Mouse (Mus musculus): ENCODE data around the gene Cdkl3. TPM values are rescaled to one million over a fixed set of nuclear protein-coding genes. Genes with fewer than 3 reads are reported as not detected.

The Cdkl3 gene
- polyA plus RNA-seq, 1 experiment from 2014 or later, result 4.6 TPM

DNA sequence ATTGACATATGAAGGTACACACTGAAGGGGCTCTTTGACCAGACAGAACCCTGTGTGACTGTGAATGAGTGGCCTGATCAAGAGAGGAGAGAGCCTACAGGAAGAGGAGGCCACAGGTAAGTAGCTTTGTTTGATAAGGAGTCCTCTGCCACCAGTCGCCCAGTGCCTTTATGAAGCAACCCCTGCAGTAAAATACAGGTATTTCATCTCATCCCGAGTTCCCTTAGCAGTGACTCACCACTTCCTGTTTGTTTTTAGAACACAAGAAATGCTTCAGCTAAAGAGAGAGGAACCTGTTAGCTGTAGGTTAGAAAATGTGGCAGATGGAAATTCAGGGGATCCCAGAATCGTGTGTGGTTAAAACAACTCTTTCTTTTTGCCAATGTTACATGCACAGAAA is 31.9 kb downstream of the Cdkl3 start:
- peak; percentile 68 for ATAC-seq

DNA sequence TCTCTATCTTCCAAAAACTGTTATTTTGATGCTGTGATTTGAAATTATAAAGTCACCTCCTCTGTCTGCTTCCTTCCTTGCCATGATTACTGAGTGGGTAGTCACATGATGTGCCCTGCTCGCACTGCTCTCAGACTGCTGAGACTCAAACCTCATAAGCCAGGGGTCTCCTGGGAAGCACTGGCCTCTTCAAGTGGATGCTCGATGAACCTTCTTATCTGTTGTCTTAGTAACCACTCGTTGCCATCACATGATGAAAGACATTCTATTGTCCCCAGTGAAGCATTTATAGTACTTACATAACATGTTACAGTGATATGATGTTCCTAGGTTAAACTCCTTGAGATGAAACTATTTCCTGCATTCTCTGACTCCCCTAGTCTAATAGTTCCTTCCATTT is 33.6 kb downstream of the Cdkl3 start:
- ATAC-seq, result peak; percentile 81

More for the DNA sequence above, 31.9 kb downstream of the Cdkl3 start:
- H3K9me3 ChIP-seq (ENCODE audit: control insufficient read depth), result no peaks in the 10 kb centered on the region
- H3K27ac ChIP-seq (ENCODE audit: low read depth, low read length), result 0 out of 2 replicates have a peak overlapping the region, but pooled peaks have one; percentile 21
- H3K9ac ChIP-seq (ENCODE audit: low read depth, low read length), result no peak overlapping the region
- H3K4me3 ChIP-seq (ENCODE audit: low read depth, low read length), result no peak overlapping the region
- no peak overlapping the region for H3K4me2 ChIP-seq (replicated peaks; ENCODE audit: low read depth)
- H3K4me1 ChIP-seq (replicated peaks; ENCODE audit: control insufficient read depth, insufficient read depth, low read length), result no peaks in the 10 kb centered on the region
- H3K36me3 ChIP-seq (ENCODE audit: control insufficient read depth, insufficient read depth), result no peaks in the 10 kb centered on the region
- 37% methylated on average over 3 of the region's 3 CpGs for WGBS
- H3K27me3 ChIP-seq (replicated peaks; ENCODE audit: control insufficient read depth, insufficient read depth, low read length), result no peaks in the 10 kb centered on the region
- peak; percentile 27 for TF ChIP-seq CTCF (IDR thresholded peaks at IDR 0.05; ENCODE audit: low read depth)

DNA sequence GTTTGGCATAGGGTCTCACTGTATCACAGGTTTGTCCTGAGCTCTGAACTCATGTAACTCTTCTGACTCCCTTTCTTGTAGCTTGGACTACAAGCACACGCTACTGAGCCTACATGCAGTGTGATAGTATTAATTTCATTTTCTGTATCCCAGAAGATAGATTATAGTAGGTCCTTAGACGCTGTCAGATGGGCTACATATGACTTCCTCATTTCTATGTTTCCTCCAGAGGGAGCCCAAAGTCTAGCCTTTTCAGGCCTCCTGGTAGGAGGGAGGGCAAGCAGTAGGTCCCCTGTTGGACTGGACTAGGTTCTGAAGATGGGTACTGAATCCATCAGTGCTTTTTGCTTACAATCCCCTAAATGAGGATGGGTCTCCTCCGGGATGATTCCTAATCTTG is 39.2 kb downstream of the Cdkl3 start:
- Histone ChIP-seq H3K27me3 (replicated peaks; ENCODE audit: control insufficient read depth, insufficient read depth, low read length) (no peaks in the 10 kb centered on the region), H3K27ac (ENCODE audit: low read depth, low read length) (no peak overlapping the region), H3K9me3 (ENCODE audit: control insufficient read depth) (no peaks in the 10 kb centered on the region), H3K4me2 (replicated peaks; ENCODE audit: low read depth) (no peak overlapping the region), H3K9ac (ENCODE audit: low read depth, low read length) (no peak overlapping the region), H3K4me1 (replicated peaks; ENCODE audit: control insufficient read depth, insufficient read depth, low read length) (no peaks in the 10 kb centered on the region), H3K4me3 (ENCODE audit: low read depth, low read length) (no peak overlapping the region), H3K36me3 (ENCODE audit: control insufficient read depth, insufficient read depth) (no peaks in the 10 kb centered on the region)
- 77% methylated on average over 3 of the region's 3 CpGs for WGBS
- ATAC-seq, result no peak
- peak; percentile 49 for TF ChIP-seq CTCF (IDR thresholded peaks at IDR 0.05; ENCODE audit: low read depth)

More for the DNA sequence above, 33.6 kb downstream of the Cdkl3 start:
- Histone ChIP-seq H3K27me3 (replicated peaks; ENCODE audit: control insufficient read depth, insufficient read depth, low read length) (no peaks in the 10 kb centered on the region), H3K9ac (ENCODE audit: low read depth, low read length) (no peak overlapping the region), H3K27ac (ENCODE audit: low read depth, low read length) (peak overlapping the region; percentile 37; the same call in 1 of the 2 replicates), H3K36me3 (ENCODE audit: control insufficient read depth, insufficient read depth) (no peaks in the 10 kb centered on the region), H3K9me3 (ENCODE audit: control insufficient read depth) (no peaks in the 10 kb centered on the region), H3K4me1 (replicated peaks; ENCODE audit: control insufficient read depth, insufficient read depth, low read length) (no peaks in the 10 kb centered on the region), H3K4me3 (ENCODE audit: low read depth, low read length) (no peak overlapping the region), H3K4me2 (replicated peaks; ENCODE audit: low read depth) (no peak overlapping the region)
- no peak for TF ChIP-seq CTCF (IDR thresholded peaks at IDR 0.05; ENCODE audit: low read depth)
- 24% methylated on average over 3 of the region's 3 CpGs for WGBS

DNA sequence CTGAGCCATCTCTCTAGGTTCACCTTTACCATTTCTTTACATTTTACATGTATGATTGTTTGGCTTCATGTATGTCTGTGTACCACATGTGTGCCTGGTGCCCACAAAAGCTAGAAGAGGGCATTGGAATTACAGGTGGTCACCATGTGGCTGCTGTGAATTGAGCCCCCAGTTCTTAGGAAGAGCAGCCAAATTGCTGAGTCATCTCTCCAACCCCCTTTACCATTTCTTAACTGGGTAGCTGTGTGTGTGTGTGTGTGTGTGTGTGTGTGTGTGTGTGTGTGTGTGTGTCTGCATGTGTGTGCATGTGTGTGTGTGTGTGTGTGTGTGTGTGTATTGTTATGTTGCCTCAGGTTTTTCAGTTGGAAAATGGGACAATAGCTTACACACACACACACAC is 40.1 kb downstream of the Cdkl3 start:
- no peaks in the 10 kb centered on the region for H3K36me3 ChIP-seq (ENCODE audit: control insufficient read depth, insufficient read depth)
- no peaks in the 10 kb centered on the region for H3K27me3 ChIP-seq (replicated peaks; ENCODE audit: control insufficient read depth, insufficient read depth, low read length)
- H3K4me1 ChIP-seq (replicated peaks; ENCODE audit: control insufficient read depth, insufficient read depth, low read length), result no peaks in the 10 kb centered on the region
- no peak overlapping the region for H3K4me2 ChIP-seq (replicated peaks; ENCODE audit: low read depth)
- no peak for ATAC-seq
- H3K4me3 ChIP-seq (ENCODE audit: low read depth, low read length), result no peak overlapping the region
- H3K9me3 ChIP-seq (ENCODE audit: control insufficient read depth), result no peaks in the 10 kb centered on the region
- no peak overlapping the region for H3K27ac ChIP-seq (ENCODE audit: low read depth, low read length)
- no peak for TF ChIP-seq CTCF (IDR thresholded peaks at IDR 0.05; ENCODE audit: low read depth)
- no peak overlapping the region for H3K9ac ChIP-seq (ENCODE audit: low read depth, low read length)

DNA sequence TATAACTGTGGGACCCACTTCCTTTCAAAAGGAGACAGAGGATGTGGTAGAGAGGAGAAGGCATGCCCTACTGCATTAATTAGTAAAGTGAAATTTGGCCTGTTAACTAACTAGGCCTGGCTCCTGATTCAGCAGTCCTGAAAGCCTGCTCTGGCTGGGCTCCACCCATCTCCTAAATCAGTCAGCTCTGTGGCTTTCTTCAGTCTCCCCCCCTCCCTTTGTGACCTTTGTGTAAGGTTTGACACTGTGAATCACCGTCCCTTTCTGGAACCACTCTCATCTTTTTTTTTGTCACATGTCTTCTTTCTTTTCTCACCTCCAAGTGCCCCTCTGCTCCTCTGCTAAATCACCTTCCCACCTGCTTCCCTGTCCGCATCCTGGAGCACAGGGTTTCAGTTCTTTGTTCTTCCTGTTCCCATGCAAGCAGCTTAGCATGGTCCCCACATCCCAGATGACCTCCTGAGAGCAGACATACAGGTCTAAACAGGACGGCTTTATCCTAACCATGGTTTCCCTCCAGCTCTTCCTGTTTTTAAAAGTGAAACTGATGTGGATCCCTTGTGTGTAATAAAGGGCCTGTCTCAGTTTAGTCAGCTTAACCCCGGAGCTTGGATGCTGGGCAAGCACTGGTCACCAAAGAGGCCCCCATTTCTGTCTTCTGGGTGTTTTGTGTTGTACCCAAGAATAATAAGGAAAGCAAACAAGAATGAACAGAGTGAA is 42.6 kb downstream of the Cdkl3 start:
- H3K27ac ChIP-seq (ENCODE audit: low read depth, low read length), result no peak overlapping the region
- H3K27me3 ChIP-seq (replicated peaks; ENCODE audit: control insufficient read depth, insufficient read depth, low read length), result no peaks in the 10 kb centered on the region
- H3K9ac ChIP-seq (ENCODE audit: low read depth, low read length), result no peak overlapping the region
- H3K4me1 ChIP-seq (replicated peaks; ENCODE audit: control insufficient read depth, insufficient read depth, low read length), result no peaks in the 10 kb centered on the region
- no peak overlapping the region for H3K4me2 ChIP-seq (replicated peaks; ENCODE audit: low read depth)
- ATAC-seq, result no peak
- no peak for TF ChIP-seq CTCF (IDR thresholded peaks at IDR 0.05; ENCODE audit: low read depth)
- no peak overlapping the region for H3K4me3 ChIP-seq (ENCODE audit: low read depth, low read length)
- H3K36me3 ChIP-seq (ENCODE audit: control insufficient read depth, insufficient read depth), result no peaks in the 10 kb centered on the region
- H3K9me3 ChIP-seq (ENCODE audit: control insufficient read depth), result no peaks in the 10 kb centered on the region
- 42% methylated on average over 4 of the region's 4 CpGs for WGBS

DNA sequence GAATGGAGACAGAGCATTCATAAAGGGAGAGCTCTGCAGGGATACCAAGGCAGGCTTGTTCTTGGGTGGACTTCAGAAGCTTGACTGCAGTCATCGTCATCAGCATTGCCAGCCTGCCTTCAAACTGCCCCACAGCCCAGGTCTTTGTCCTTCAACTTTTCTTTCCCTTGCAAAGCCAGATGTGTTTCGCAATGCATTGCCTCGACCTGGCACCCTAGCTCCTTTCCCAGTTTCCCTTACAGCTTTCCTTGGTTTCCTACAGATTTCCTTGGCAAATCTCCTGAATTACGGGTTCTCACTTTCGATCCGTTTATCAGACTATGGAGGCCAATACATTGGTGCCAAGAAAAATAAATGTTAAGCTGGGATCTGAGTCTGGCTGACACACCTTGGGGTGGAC is 49.4 kb downstream of the Cdkl3 start:
- Histone ChIP-seq H3K9me3 (ENCODE audit: control insufficient read depth) (no peaks in the 10 kb centered on the region), H3K36me3 (ENCODE audit: control insufficient read depth, insufficient read depth) (no peaks in the 10 kb centered on the region), H3K4me2 (replicated peaks; ENCODE audit: low read depth) (no peak overlapping the region), H3K4me3 (ENCODE audit: low read depth, low read length) (no peak overlapping the region), H3K27ac (ENCODE audit: low read depth, low read length) (no peak overlapping the region), H3K27me3 (replicated peaks; ENCODE audit: control insufficient read depth, insufficient read depth, low read length) (no peaks in the 10 kb centered on the region), H3K9ac (ENCODE audit: low read depth, low read length) (no peak overlapping the region), H3K4me1 (replicated peaks; ENCODE audit: control insufficient read depth, insufficient read depth, low read length) (no peaks in the 10 kb centered on the region)
- TF ChIP-seq CTCF (IDR thresholded peaks at IDR 0.05; ENCODE audit: low read depth), result no peak
- WGBS, result 76% methylated on average over 6 of the region's 6 CpGs
- no peak for ATAC-seq

Data from intestine, postnatal 0 days (tissue).